Mouse (Mus musculus) embryonic facial prominence, embryonic 10.5 days (tissue): Measurements from ENCODE around the gene Gm30191. TPM values are rescaled to one million over a fixed set of nuclear protein-coding genes. Genes with fewer than 3 reads are reported as not detected.

Experiments
- DNase-seq: peaks from one replicate; pipeline ENCODE4 v3.0.0-alpha.2; 2017; ENCODE audit warnings: low spot score
- H3K27ac ChIP-seq: fragments of 300-500 bp; sonication (generic); replicated peaks from 2 replicates; pipeline ENCODE4 v1.5.1; 2016; ENCODE audit warnings: mild to moderate bottlenecking
- H3K27me3 ChIP-seq: fragments of 300-500 bp; sonication (generic); replicated peaks from 2 replicates; pipeline ENCODE4 v1.6.1; 2016; ENCODE audit warnings: low read depth, mild to moderate bottlenecking; ENCODE audit not compliant: poor library complexity, severe bottlenecking
- H3K36me3 ChIP-seq: fragments of 300-500 bp; sonication (generic); replicated peaks from 2 replicates; pipeline ENCODE4 v1.6.1; 2016; ENCODE audit warnings: mild to moderate bottlenecking, moderate library complexity
- H3K4me1 ChIP-seq: fragments of 300-500 bp; sonication (generic); 2 replicates; pipeline ENCODE4 v1.6.1; 2016
- H3K4me3 ChIP-seq: fragments of 300-500 bp; sonication (generic); 2 replicates; pipeline ENCODE4 v1.5.1; 2016; ENCODE audit warnings: mild to moderate bottlenecking, moderate library complexity
- H3K9me3 ChIP-seq: fragments of 300-500 bp; sonication (generic); 2 replicates; pipeline ENCODE4 v1.6.1; 2016; ENCODE audit warnings: mild to moderate bottlenecking
- WGBS: fragments of 180-500 bp; shearing (Covaris S2); methylation state at CpG from one replicate; pipeline ENCODE4 v1.1.7; 2016; 5-methylcytosine and 5-hydroxymethylcytosine counted together
- polyA plus RNA-seq: library from polyadenylated mRNA; unstranded; fragments of >200 nt; fragmentation: Nextera tagmentation; extraction: Ambion mirVana; gene quantifications from 2 replicates; pipeline ENCODE4 v1.2.1, GENCODE M21; 2016

Gm30191 gene
- polyA plus RNA-seq, 1 experiment from 2014 or later: not detected

GRCm38 (mm10) chr4:134297369-134297768, 50.6 kb downstream of the Gm30191 start:
- no peak overlapping the region for H3K4me3 ChIP-seq
- peaks cover 11% of the 10 kb centered on the region for H3K27me3 ChIP-seq
- no peaks in the 10 kb centered on the region for H3K36me3 ChIP-seq
- WGBS: 91% methylated on average over 8 of the region's 8 CpGs
- 0 out of 2 replicates have a peak, but pooled peaks cover 4% of the 10 kb centered on the region for H3K4me1 ChIP-seq
- no peaks in the 10 kb centered on the region for H3K9me3 ChIP-seq
- no peak overlapping the region for H3K27ac ChIP-seq
- no peak for DNase-seq

- Histone ChIP-seq H3K4me1 (0 out of 2 replicates have a peak, but pooled peaks cover 4% of the 10 kb centered on the region), H3K4me3 (no peak overlapping the region), H3K9me3 (no peaks in the 10 kb centered on the region), H3K36me3 (no peaks in the 10 kb centered on the region), H3K27ac (no peak overlapping the region), H3K27me3 (no peaks in the 10 kb centered on the region; the same call in 1 of the 2 replicates)
- WGBS: 75% methylated on average over 19 of the region's 19 CpGs
- no peak for DNase-seq
These were observed 52.1 kb downstream of the Gm30191 start for GRCm38 (mm10) chr4:134298626-134299497.

- no peak for DNase-seq
- Histone ChIP-seq H3K27ac (no peak overlapping the region), H3K9me3 (no peaks in the 10 kb centered on the region), H3K4me3 (no peak overlapping the region), H3K36me3 (no peaks in the 10 kb centered on the region), H3K4me1 (0 out of 2 replicates have a peak, but pooled peaks cover 4% of the 10 kb centered on the region), H3K27me3 (no peaks in the 10 kb centered on the region)
- WGBS: 62% methylated on average over 4 of the region's 4 CpGs
These were observed 52.7 kb downstream of the Gm30191 start for GRCm38 (mm10) chr4:134299498-134299810.

Other genes starting within 250 kb of the Gm30191 start
- gene Dhdds, start 246.0 kb upstream of the Gm30191 start, polyA plus RNA-seq: 41.2 and 42.1 TPM in 2 replicates
- 18.7 and 24.2 TPM in 2 replicates for gene Lin28a, start 228.1 kb upstream of the Gm30191 start, polyA plus RNA-seq
- not detected in 2 replicates for gene Zfp683, start 193.1 kb upstream of the Gm30191 start, polyA plus RNA-seq
- gene Crybg2, start 186.1 kb upstream of the Gm30191 start, polyA plus RNA-seq: 4.1 and 7.1 TPM in 2 replicates
- gene Cd52, start 151.9 kb upstream of the Gm30191 start, polyA plus RNA-seq: 3.5 and 4.5 TPM in 2 replicates
- 4.5 and 7.1 TPM in 2 replicates for gene Ubxn11, start 144.4 kb upstream of the Gm30191 start, polyA plus RNA-seq
- gene Sh3bgrl3, start 118.1 kb upstream of the Gm30191 start, polyA plus RNA-seq: 300 and 316 TPM in 2 replicates
- 32.3 and 33.2 TPM in 2 replicates for gene Cep85, start 59.8 kb upstream of the Gm30191 start, polyA plus RNA-seq
- 0.06 and 0.07 TPM in 2 replicates for gene Gm7534, start 43.9 kb upstream of the Gm30191 start, polyA plus RNA-seq
- gene Catsper4, start 19.6 kb upstream of the Gm30191 start, polyA plus RNA-seq: not detected in 2 replicates
- gene Cnksr1, start 8.5 kb upstream of the Gm30191 start, polyA plus RNA-seq: 2.6 and 3.4 TPM in 2 replicates
- 0.32 and 1.1 TPM in 2 replicates for gene E130218I03Rik, start 3.3 kb upstream of the Gm30191 start, polyA plus RNA-seq
- 21.0 and 21.8 TPM in 2 replicates for gene Zfp593, start 1.3 kb upstream of the Gm30191 start, polyA plus RNA-seq
- 7.4 and 7.9 TPM in 2 replicates for gene Grrp1, start 7.2 kb downstream of the Gm30191 start, polyA plus RNA-seq
- 19.2 and 24.3 TPM in 2 replicates for gene Pdik1l, start 41.0 kb downstream of the Gm30191 start, polyA plus RNA-seq
- gene Trim63, start 68.2 kb downstream of the Gm30191 start, polyA plus RNA-seq: 0.31 and 0.34 TPM in 2 replicates
- 0.07 TPM in 1 of 2 replicates, not detected in the other for gene Slc30a2, start 96.2 kb downstream of the Gm30191 start, polyA plus RNA-seq
- 0.25 and 0.66 TPM in 2 replicates for gene Extl1, start 136.9 kb downstream of the Gm30191 start, polyA plus RNA-seq
- gene Pafah2, start 149.4 kb downstream of the Gm30191 start, polyA plus RNA-seq: 7.0 and 8.3 TPM in 2 replicates
- 2,394 and 2,556 TPM in 2 replicates for gene Stmn1, start 221.4 kb downstream of the Gm30191 start, polyA plus RNA-seq
- 1.2 and 2.1 TPM in 2 replicates for gene Paqr7, start 249.8 kb downstream of the Gm30191 start, polyA plus RNA-seq